Mouse (Mus musculus) embryonic facial prominence, embryonic 14.5 days (tissue): ENCODE results near the gene Tmem54. TPM values are rescaled to one million over a fixed set of nuclear protein-coding genes. Genes with fewer than 3 reads are reported as not detected.

ENCODE experiments used
- ATAC-seq: fragments of 200-750 bp; cut with Nextera tagmentation; 2 replicates; pipeline ENCODE4 v1.8.0; 2017; ENCODE audit warnings: low read depth, moderate number of reproducible peaks, moderate TSS enrichment
- DNase-seq: peaks from one replicate; pipeline ENCODE4 v3.0.0-alpha.2; 2015; ENCODE audit warnings: low spot score
- H3K27ac ChIP-seq: fragments of 300-500 bp; sonication (generic); replicated peaks from 2 replicates; pipeline ENCODE4 v1.5.1; 2014; ENCODE audit warnings: low read depth, mild to moderate bottlenecking, low read length, moderate library complexity
- H3K27me3 ChIP-seq: fragments of 300-500 bp; sonication (generic); replicated peaks from 2 replicates; pipeline ENCODE4 v1.6.1; 2014; ENCODE audit warnings: low read length; ENCODE audit not compliant: control insufficient read depth, insufficient read depth
- H3K36me3 ChIP-seq: fragments of 300-500 bp; sonication (generic); 2 replicates; pipeline ENCODE4 v1.6.1; 2014; ENCODE audit warnings: low read length, mixed read lengths; ENCODE audit not compliant: control insufficient read depth, insufficient read depth
- H3K4me1 ChIP-seq: fragments of 300-500 bp; sonication (generic); 2 replicates; pipeline ENCODE4 v1.6.1; 2014; ENCODE audit warnings: antibody characterized with exemption, low read length; ENCODE audit not compliant: control insufficient read depth, insufficient read depth
- H3K4me2 ChIP-seq: fragments of 300-500 bp; sonication (generic); 2 replicates; pipeline ENCODE4 v1.6.1; 2014; ENCODE audit warnings: low read depth, mild to moderate bottlenecking, low read length, moderate library complexity, mixed read lengths
- H3K4me3 ChIP-seq: fragments of 300-500 bp; sonication (generic); 2 replicates; pipeline ENCODE4 v1.5.1; 2014; ENCODE audit warnings: low read depth, mild to moderate bottlenecking, low read length
- H3K9ac ChIP-seq: fragments of 300-500 bp; sonication (generic); 2 replicates; pipeline ENCODE4 v1.6.1; 2014; ENCODE audit warnings: low read depth, mild to moderate bottlenecking, low read length, moderate library complexity, mixed read lengths
- H3K9me3 ChIP-seq: fragments of 300-500 bp; sonication (generic); 2 replicates; pipeline ENCODE4 v1.6.1; 2016; ENCODE audit warnings: low read length; ENCODE audit not compliant: control insufficient read depth
- WGBS: fragments of 180-500 bp; shearing (Covaris S2); extraction: QIAGEN DNeasy Blood & Tissue Kit; methylation state at CpG from one replicate; pipeline ENCODE4 v1.1.7; 2014; 5-methylcytosine and 5-hydroxymethylcytosine counted together
- polyA plus RNA-seq: library from polyadenylated mRNA; unstranded; fragments of >200 nt; fragmentation: Nextera tagmentation; extraction: Ambion mirVana; gene quantifications from 2 replicates; pipeline ENCODE4 v1.2.1, GENCODE M21; 2014

The Tmem54 gene
- polyA plus RNA-seq, 1 experiment from 2014 or later: 8.4 TPM

- no peaks in the 10 kb centered on the region for H3K4me1 ChIP-seq
- H3K9ac ChIP-seq: no peak overlapping the region
- no peak overlapping the region for H3K27ac ChIP-seq
- no peak overlapping the region for H3K4me3 ChIP-seq
- ATAC-seq (no peak), DNase-seq (no peak)
- no peak overlapping the region for H3K4me2 ChIP-seq
- H3K36me3 ChIP-seq: no peaks in the 10 kb centered on the region
- H3K27me3 ChIP-seq: no peaks in the 10 kb centered on the region
- no peaks in the 10 kb centered on the region for H3K9me3 ChIP-seq
Measured at GRCm38 (mm10) chr4:129065688-129066236, 39.6 kb upstream of the Tmem54 start.

- ATAC-seq: no peak
- no peaks in the 10 kb centered on the region for H3K9me3 ChIP-seq
- H3K9ac ChIP-seq: no peak overlapping the region
- no peaks in the 10 kb centered on the region for H3K4me1 ChIP-seq
- H3K4me3 ChIP-seq: no peak overlapping the region
- no peaks in the 10 kb centered on the region for H3K36me3 ChIP-seq
- no peaks in the 10 kb centered on the region for H3K27me3 ChIP-seq
- no peak overlapping the region for H3K4me2 ChIP-seq
- 70% methylated on average over 5 of the region's 5 CpGs for WGBS
- H3K27ac ChIP-seq: no peak overlapping the region; the same call in 1 of the 2 replicates
- DNase-seq: no peak
Measured at GRCm38 (mm10) chr4:129067638-129068415, 37.5 kb upstream of the Tmem54 start.

- ATAC-seq (no peak), DNase-seq (no peak)
- no peak overlapping the region for H3K4me3 ChIP-seq
- no peaks in the 10 kb centered on the region for H3K9me3 ChIP-seq
- whole genome bisulfite sequencing: 94% methylated on average over 4 of the region's 4 CpGs
- H3K36me3 ChIP-seq: no peaks in the 10 kb centered on the region; the same call in 1 of the 2 replicates
- no peak overlapping the region for H3K9ac ChIP-seq
- no peak overlapping the region for H3K4me2 ChIP-seq
- no peaks in the 10 kb centered on the region for H3K4me1 ChIP-seq
- H3K27ac ChIP-seq: no peak overlapping the region
- H3K27me3 ChIP-seq: no peaks in the 10 kb centered on the region
Measured at GRCm38 (mm10) chr4:129068848-129069247, 36.5 kb upstream of the Tmem54 start.

- H3K36me3 ChIP-seq: peaks cover 84% of the 10 kb centered on the region
- 94% methylated on average over 9 of the region's 9 CpGs for WGBS
- no peak overlapping the region for H3K9ac ChIP-seq
- H3K27ac ChIP-seq: no peak overlapping the region
- no peaks in the 10 kb centered on the region for H3K4me1 ChIP-seq
- H3K4me3 ChIP-seq: no peak overlapping the region
- H3K27me3 ChIP-seq: no peaks in the 10 kb centered on the region
- no peak overlapping the region for H3K4me2 ChIP-seq
- DNase-seq (no peak), ATAC-seq (no peak)
- 0 out of 2 replicates have a peak, but pooled peaks cover 6% of the 10 kb centered on the region for H3K9me3 ChIP-seq
Measured at GRCm38 (mm10) chr4:129079126-129079525, 26.2 kb upstream of the Tmem54 start.

- 80% methylated on average over 7 of the region's 7 CpGs for WGBS
- H3K9me3 ChIP-seq: 0 out of 2 replicates have a peak, but pooled peaks cover 6% of the 10 kb centered on the region
- DNase-seq (no peak), ATAC-seq (no peak)
- H3K4me1 ChIP-seq: no peaks in the 10 kb centered on the region
- H3K9ac ChIP-seq: no peak overlapping the region
- no peaks in the 10 kb centered on the region for H3K27me3 ChIP-seq
- H3K4me2 ChIP-seq: no peak overlapping the region
- no peak overlapping the region for H3K27ac ChIP-seq
- H3K4me3 ChIP-seq: no peak overlapping the region
- peaks cover 81% of the 10 kb centered on the region for H3K36me3 ChIP-seq
Measured at GRCm38 (mm10) chr4:129081041-129081440, 24.3 kb upstream of the Tmem54 start.

DNA sequence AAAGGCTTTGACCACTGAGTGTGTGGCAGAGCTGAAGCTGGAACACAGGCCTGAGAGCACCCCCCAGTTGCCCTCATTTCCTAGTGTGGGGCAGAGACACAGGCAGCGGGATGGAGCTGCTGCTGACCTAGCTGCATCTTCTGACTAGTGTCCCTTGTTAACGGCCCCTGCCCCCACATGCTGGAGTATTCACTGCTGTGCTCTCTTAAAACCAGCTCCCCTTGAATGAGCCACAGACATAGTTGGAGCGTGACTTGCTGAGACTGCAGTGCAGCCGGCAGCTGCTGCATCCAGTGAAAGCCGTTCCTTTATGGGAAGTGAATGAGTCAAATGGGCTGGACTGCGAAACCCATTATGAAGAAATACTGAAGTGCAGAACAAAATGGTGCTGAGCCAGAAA, 23.8 kb upstream of the Tmem54 start:
- H3K9me3 ChIP-seq: 0 out of 2 replicates have a peak, but pooled peaks cover 6% of the 10 kb centered on the region
- no peak overlapping the region for H3K9ac ChIP-seq
- WGBS: 79% methylated on average over 6 of the region's 6 CpGs
- H3K4me1 ChIP-seq: no peaks in the 10 kb centered on the region
- peaks cover 77% of the 10 kb centered on the region for H3K36me3 ChIP-seq
- H3K4me2 ChIP-seq: no peak overlapping the region
- H3K27me3 ChIP-seq: no peaks in the 10 kb centered on the region
- H3K4me3 ChIP-seq: no peak overlapping the region
- H3K27ac ChIP-seq: no peak overlapping the region
- DNase-seq (no peak), ATAC-seq (no peak; the same call in 1 of the 2 replicates)

GRCm38 (mm10) chr4:129081939-129082338, 23.4 kb upstream of the Tmem54 start:
- ATAC-seq (no peak), DNase-seq (no peak)
- Histone ChIP-seq H3K4me2 (no peak overlapping the region), H3K27me3 (no peaks in the 10 kb centered on the region), H3K9me3 (0 out of 2 replicates have a peak, but pooled peaks cover 6% of the 10 kb centered on the region), H3K27ac (no peak overlapping the region), H3K4me1 (no peaks in the 10 kb centered on the region), H3K36me3 (peaks cover 72% of the 10 kb centered on the region), H3K4me3 (no peak overlapping the region), H3K9ac (no peak overlapping the region)
- WGBS: 82% methylated on average over 3 of the region's 3 CpGs

DNA sequence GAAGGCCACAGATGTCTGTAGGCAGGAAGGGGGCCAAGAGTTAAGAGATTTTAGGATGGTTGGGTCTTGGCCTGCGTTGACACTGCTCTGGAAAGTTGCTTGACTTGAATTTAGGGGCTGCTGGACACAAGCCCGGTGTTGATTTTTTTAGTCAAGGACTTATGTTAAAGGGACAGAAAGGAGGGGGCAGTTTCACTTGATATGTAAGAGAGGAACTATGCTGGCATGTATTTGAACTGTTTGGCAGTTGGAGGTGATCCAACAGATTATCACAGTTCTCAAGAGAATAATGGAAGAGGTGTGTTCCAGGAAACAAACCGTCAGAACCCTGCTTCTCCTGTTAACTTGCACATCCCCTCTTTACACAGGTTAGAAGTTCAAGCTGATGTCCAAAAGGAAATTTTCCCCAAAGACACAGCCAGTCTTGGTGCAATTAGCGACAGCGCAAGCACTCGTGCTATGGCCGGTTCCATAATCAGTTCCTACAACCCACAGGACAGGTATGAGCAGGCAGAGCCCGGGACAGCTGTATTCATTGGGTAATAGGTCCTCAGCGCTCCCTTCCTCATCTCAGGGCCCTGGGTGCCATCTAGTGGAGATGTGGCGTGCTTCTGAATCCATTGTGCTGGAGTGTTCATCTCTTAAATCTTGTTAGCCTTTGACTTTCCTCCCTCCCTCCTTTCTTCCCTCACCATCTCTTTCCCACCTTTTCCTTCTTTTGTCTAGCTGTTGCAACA, 22.8 kb upstream of the Tmem54 start:
- DNase-seq (peak; percentile 90), ATAC-seq (peak; percentile 82)
- no peaks in the 10 kb centered on the region for H3K4me1 ChIP-seq
- H3K27me3 ChIP-seq: no peaks in the 10 kb centered on the region
- H3K9me3 ChIP-seq: 0 out of 2 replicates have a peak, but pooled peaks cover 6% of the 10 kb centered on the region
- 47% methylated on average over 10 of the region's 10 CpGs for WGBS
- peaks cover 67% of the 10 kb centered on the region for H3K36me3 ChIP-seq
- no peak overlapping the region for H3K4me2 ChIP-seq
- no peak overlapping the region for H3K9ac ChIP-seq
- no peak overlapping the region for H3K27ac ChIP-seq
- no peak overlapping the region for H3K4me3 ChIP-seq
